Mouse (Mus musculus): Measurements from ENCODE around the gene Olfr1342. TPM values are rescaled to one million over a fixed set of nuclear protein-coding genes. Genes with fewer than 3 reads are reported as not detected.

Olfr1342 gene
- 0.09 and 0.23 TPM in 2 replicates for polyA plus RNA-seq (2015; fragmentation: Nextera tagmentation; extraction: Ambion mirVana)

DNA sequence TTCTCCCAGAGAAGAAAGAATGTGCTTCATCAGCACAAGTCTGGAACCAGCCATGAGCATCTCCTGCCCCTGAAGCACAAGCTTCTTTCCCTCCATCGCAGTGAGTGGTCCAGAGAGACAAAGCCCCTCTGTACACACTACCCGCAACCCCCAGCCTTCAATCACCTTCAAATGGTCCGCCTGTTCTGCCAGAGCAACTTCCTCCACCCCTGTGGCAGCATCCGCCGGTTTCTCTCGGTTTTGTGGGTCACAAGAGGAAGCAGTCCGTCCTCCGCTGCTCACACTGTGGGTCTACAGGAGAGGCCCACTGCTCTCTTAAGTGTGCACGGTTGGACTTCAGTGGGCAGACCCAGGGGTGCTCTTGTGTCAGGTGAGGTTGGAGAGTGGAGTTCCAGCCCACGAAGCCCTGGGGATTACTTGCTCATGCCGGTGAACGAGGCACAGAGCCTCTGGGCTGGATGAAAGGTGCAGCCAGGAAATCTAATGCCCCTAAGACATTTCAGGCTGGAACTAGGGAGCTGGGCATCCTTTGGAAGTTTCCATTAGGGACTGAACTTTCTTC is at the start of gene Olfr1342:
Olfr1342 (minus strand) TSS at position 345 of the 562 bp plus-strand sequence.
- H3K4me2 ChIP-seq = peak within 1 kb of the TSS; percentile 25
- no peaks in the 10 kb centered on the region for H3K9me3 ChIP-seq (replicated peaks)
- no peaks in the 10 kb centered on the region for H3K36me3 ChIP-seq
- H3K9ac ChIP-seq = no peak within 1 kb of the TSS
- 0 out of 2 replicates have a peak, but pooled peaks cover 6% of the 10 kb centered on the region for H3K4me1 ChIP-seq
- no peak within 1 kb of the TSS for H3K4me3 ChIP-seq (replicated peaks)
- ATAC-seq (replicated peaks; ENCODE audit: low FRiP score) = peak; percentile 29; the same call in 1 of the 2 replicates
- 44% methylated on average over 12 of the region's 12 CpGs for WGBS
- H3K27ac ChIP-seq = peak within 1 kb of the TSS; percentile 59; the same call in 1 of the 2 replicates
- no peaks in the 10 kb centered on the region for H3K27me3 ChIP-seq

DNA sequence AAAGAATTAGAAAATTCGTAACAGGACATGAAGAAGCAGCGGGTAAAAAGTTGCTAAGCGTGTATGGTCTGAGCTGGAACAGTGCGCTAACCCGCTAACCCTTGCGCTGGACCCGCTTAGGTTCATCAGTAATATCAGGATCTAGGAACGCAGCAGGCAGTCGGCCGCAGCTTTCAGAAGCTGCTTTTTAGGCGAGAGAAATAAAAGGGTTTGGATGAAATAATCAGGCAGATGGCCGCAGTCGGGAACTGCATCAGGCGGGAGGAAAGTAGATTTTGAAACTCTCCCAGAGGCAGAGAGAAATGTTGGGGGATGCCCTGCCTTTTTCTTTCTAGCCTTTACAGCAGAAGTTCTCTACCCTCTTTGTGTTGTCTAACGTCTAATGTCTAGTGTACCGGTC is 49.3 kb upstream of the Olfr1342 start:
- ATAC-seq (replicated peaks; ENCODE audit: low FRiP score) = no peak
- peaks cover 8% of the 10 kb centered on the region; the same call in 1 of the 2 replicates for H3K9me3 ChIP-seq (replicated peaks)
- WGBS = 8% methylated on average over 16 of the region's 16 CpGs
- H3K9ac ChIP-seq = no peak overlapping the region
- H3K36me3 ChIP-seq = no peaks in the 10 kb centered on the region
- H3K27ac ChIP-seq = no peak overlapping the region
- H3K27me3 ChIP-seq = peaks cover 29% of the 10 kb centered on the region
- no peak overlapping the region for H3K4me2 ChIP-seq
- H3K4me3 ChIP-seq (replicated peaks) = no peak overlapping the region
- H3K4me1 ChIP-seq = no peaks in the 10 kb centered on the region

DNA sequence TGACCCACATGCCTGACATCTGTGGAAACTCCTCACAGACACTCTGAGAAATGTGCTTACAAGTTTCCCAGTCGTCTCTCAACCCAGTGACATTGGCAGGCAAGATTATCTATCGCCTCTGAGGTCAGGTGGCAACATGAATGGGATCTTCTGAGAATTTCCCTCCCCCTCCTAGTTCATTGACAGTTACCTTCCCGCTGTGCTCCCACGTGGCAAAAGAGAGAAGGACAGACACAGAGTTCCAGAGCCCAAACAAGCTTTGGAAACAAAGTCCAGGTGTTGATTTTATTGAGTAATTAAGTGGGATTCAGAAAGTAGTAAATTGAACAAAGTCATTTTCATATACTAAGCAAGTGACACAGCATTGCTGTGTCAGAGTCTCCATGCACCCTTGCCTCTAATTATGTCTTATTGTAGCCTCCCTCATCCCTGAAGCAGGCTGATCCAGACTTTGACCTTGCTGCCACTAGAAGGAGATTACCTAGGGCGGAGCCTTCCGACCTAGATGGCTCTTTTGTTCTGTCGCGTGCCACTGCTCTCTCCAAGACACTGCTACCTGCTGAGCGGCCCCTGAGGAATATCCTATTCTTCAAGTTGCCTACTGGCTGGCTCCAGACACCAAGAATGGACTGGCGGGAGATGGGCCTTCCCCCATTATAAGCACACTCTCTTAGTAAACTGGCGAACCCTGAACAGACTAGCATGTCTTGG is 48.6 kb upstream of the Olfr1342 start:
- H3K4me2 ChIP-seq = no peak overlapping the region

DNA sequence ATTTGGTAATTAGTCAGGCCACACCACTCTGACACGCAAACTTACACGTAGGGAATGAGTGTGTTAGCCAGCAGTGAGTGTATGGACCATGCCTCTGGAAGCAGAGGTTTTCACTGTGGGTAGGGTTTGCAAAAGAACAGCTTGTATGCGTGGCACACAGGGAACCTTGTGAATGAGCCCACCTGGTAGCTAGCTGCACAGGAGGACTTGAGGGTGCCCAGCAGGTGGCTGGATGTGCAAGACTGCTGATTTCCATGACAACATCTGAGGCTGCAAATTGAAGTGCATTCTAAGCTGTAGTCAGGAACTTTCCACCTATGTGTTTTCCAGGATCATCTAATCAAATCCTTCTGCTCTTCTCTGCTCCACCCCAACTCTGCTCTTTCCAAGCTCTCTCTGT is 47.0 kb upstream of the Olfr1342 start:
- no peak for ATAC-seq (replicated peaks; ENCODE audit: low FRiP score)
- no peak overlapping the region for H3K4me2 ChIP-seq

More for the DNA sequence above, 48.6 kb upstream of the Olfr1342 start:
- 8% methylated on average over 11 of the region's 11 CpGs for WGBS
- Histone ChIP-seq H3K36me3 (no peaks in the 10 kb centered on the region), H3K27me3 (peaks cover 29% of the 10 kb centered on the region), H3K27ac (no peak overlapping the region), H3K9me3 (replicated peaks) (peaks cover 1% of the 10 kb centered on the region; the same call in 1 of the 2 replicates), H3K4me3 (replicated peaks) (no peak overlapping the region), H3K9ac (no peak overlapping the region), H3K4me1 (no peaks in the 10 kb centered on the region)
- no peak for ATAC-seq (replicated peaks; ENCODE audit: low FRiP score)

DNA sequence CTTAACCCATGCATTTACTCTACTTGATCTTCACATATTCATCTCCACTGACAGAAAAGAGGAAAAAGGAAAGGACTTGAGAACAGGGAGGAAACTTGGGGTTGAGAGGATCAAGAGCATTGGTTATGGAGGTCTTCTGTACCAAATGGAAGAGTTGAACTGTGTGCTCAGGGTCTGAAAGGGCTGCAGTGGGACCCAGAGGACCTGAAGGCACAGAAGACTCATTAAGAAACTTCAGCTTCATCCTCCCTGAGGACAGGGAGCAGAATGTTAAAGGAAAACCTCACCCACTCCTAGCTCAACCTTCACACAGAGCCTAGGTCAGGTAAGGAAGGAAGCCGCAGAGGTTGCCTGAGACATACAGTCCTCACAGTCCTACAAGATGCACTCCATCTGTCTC is 39.3 kb upstream of the Olfr1342 start, which contains the start of gene Olfr1339:
Olfr1339 (plus strand) TSS at position 301 of the 400 bp plus-strand sequence.
- Histone ChIP-seq H3K4me1 (no peaks in the 10 kb centered on the region), H3K27ac (no peak within 1 kb of the TSS), H3K9ac (no peak within 1 kb of the TSS), H3K4me3 (replicated peaks) (no peak within 1 kb of the TSS), H3K27me3 (no peaks in the 10 kb centered on the region), H3K9me3 (replicated peaks) (no peaks in the 10 kb centered on the region), H3K4me2 (no peak within 1 kb of the TSS), H3K36me3 (no peaks in the 10 kb centered on the region)
- ATAC-seq (replicated peaks; ENCODE audit: low FRiP score) = no peak
- 100% methylated on average over 1 of the region's 1 CpGs for WGBS

More for the DNA sequence above, 47.0 kb upstream of the Olfr1342 start:
- 69% methylated on average over 3 of the region's 3 CpGs for WGBS
- no peaks in the 10 kb centered on the region for H3K9me3 ChIP-seq (replicated peaks)
- H3K4me1 ChIP-seq = no peaks in the 10 kb centered on the region
- H3K4me3 ChIP-seq (replicated peaks) = no peak overlapping the region
- no peak overlapping the region for H3K27ac ChIP-seq
- H3K9ac ChIP-seq = no peak overlapping the region
- H3K27me3 ChIP-seq = peaks cover 29% of the 10 kb centered on the region
- H3K36me3 ChIP-seq = no peaks in the 10 kb centered on the region

DNA sequence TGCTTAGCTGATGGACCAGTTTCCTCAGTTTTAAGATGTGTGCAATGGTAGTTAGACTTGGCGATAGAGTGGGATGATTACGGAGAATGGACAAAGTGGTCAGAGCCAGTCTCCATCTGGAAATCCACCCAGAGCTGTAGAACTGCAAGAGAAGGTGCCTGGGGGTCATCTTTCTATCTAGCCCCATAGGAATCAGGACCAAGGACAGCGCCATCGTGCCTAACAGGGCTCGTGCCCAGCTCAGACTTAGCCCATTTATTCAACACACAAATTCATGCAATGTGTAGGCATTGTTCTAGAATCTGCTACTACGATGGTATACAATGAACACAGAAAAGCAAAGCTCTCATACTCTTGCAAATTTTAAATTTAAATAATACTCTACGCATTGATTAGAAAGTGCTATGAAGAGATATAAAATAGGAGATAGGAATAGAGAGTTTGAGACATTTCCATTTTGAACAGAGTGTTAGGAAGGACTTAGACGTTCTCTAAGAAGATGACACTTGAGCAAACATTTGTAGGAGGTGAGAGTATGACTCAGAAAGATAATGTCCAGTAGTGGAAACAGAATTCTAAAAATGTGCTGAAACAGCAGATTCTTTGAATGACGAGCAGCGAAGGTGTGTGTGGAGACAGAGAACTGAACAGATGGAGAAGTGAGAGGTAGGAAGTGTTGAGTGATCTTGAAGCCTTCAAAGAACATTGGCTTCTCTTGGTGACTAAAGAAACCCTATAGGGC is 29.4 kb upstream of the Olfr1342 start:
- Histone ChIP-seq H3K36me3 (no peaks in the 10 kb centered on the region), H3K4me3 (replicated peaks) (no peak overlapping the region), H3K27me3 (no peaks in the 10 kb centered on the region), H3K9ac (no peak overlapping the region), H3K27ac (no peak overlapping the region), H3K4me2 (no peak overlapping the region), H3K9me3 (replicated peaks) (no peaks in the 10 kb centered on the region), H3K4me1 (no peaks in the 10 kb centered on the region)
- WGBS = 55% methylated on average over 10 of the region's 10 CpGs
- no peak for ATAC-seq (replicated peaks; ENCODE audit: low FRiP score)

DNA sequence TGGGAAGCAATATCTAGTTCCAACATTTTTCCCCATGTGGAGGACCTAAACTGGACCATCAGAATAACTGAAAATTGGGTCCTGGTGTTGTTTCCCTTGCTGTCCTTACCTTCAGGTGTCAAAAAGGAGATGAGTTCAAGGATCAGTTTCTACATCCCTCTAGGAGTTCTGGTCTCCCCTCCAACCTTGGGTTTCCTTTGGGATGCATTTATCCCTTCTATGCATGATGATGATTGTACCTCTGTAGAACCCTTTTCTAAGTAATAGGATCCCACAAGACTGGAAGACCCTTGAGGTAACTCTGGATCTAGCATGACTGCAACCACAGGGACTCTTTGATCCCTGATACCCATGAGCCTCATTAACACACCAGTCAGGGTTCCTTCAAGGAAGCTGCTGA is 27.3 kb upstream of the Olfr1342 start, which contains the start of gene Olfr1340:
Olfr1340 (plus strand) TSS at position 301 of the 400 bp plus-strand sequence.
- no peaks in the 10 kb centered on the region for H3K4me1 ChIP-seq
- no peak within 1 kb of the TSS for H3K4me2 ChIP-seq
- no peak within 1 kb of the TSS for H3K9ac ChIP-seq
- H3K36me3 ChIP-seq = no peaks in the 10 kb centered on the region
- no peak for ATAC-seq (replicated peaks; ENCODE audit: low FRiP score)
- H3K4me3 ChIP-seq (replicated peaks) = no peak within 1 kb of the TSS
- no peaks in the 10 kb centered on the region for H3K9me3 ChIP-seq (replicated peaks)
- no peak within 1 kb of the TSS for H3K27ac ChIP-seq
- no peaks in the 10 kb centered on the region for H3K27me3 ChIP-seq

DNA sequence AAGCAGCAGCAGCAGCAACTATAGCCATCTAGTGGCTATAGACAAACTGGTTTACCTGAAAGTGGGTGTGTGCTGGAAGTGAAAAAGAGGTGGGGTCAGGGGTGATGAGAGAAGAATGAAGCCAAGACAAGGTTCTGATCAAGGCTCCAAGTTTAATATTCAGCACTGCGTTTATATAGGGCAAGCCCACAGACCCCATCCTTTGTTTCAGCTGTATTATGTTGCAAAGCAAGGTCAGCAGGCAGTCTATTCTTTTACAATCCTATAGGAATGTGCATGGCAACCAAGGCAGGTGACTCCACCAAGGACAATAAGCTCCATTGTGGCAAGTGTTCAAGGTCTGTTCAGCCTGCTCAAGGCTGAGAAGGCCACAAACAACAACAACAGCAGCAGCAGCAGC is 19.1 kb upstream of the Olfr1342 start:
- ATAC-seq (replicated peaks; ENCODE audit: low FRiP score) = no peak
- H3K27ac ChIP-seq = no peak overlapping the region
- WGBS = 52% methylated on average over 1 of the region's 1 CpGs

DNA sequence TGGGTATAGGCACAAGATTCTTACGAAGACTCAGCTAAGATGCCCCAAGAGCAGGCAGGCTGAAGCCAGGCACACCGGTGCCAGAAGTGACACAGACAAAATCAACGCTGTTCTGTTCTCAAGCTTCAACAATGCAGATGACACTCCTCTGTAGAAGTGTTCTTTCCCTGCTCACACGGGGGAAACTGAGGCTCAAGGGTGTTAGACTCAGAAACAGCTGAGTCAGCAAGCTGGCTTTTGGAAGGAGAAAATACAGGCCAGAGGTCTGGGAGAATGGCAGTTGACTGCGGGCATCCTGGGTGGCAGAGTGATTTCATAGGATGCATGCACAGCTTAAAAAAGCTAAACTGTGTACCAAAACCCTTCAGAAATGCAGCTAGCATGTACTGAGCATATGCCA is 15.5 kb upstream of the Olfr1342 start:
- no peaks in the 10 kb centered on the region for H3K4me1 ChIP-seq
- H3K4me3 ChIP-seq (replicated peaks) = no peak overlapping the region
- WGBS = 83% methylated on average over 5 of the region's 5 CpGs
- no peak overlapping the region for H3K9ac ChIP-seq
- ATAC-seq (replicated peaks; ENCODE audit: low FRiP score) = no peak
- no peaks in the 10 kb centered on the region for H3K36me3 ChIP-seq
- H3K4me2 ChIP-seq = no peak overlapping the region
- no peak overlapping the region for H3K27ac ChIP-seq
- H3K27me3 ChIP-seq = 0 out of 2 replicates have a peak, but pooled peaks cover 4% of the 10 kb centered on the region
- no peaks in the 10 kb centered on the region for H3K9me3 ChIP-seq (replicated peaks)

More for the DNA sequence above, 19.1 kb upstream of the Olfr1342 start:
- Histone ChIP-seq H3K9me3 (replicated peaks) (no peaks in the 10 kb centered on the region), H3K27me3 (no peaks in the 10 kb centered on the region), H3K4me3 (replicated peaks) (no peak overlapping the region), H3K36me3 (no peaks in the 10 kb centered on the region), H3K4me1 (no peaks in the 10 kb centered on the region), H3K9ac (no peak overlapping the region), H3K4me2 (no peak overlapping the region)

DNA sequence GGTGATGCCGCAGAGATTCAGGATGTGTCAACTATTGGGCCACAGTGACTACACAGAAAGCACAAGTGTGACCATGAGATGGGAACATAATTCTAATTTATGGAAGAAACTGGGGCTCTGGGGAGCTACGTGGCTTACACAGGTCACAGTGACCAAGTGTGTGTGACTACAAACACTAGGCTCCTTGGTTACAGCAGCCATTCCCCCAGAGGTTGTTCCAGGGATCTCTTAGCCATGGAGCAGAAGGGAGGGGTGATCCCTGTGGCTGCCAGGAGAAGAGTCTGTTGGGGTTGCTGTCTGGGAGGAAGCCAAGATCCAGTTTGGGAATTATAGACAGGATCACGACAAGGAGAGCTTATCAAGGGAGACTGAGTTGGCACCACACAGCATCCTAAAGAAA is 10.7 kb upstream of the Olfr1342 start, which contains the start of gene Olfr1341:
Olfr1341 (plus strand) TSS at position 301 of the 400 bp plus-strand sequence.
- 65% methylated on average over 3 of the region's 3 CpGs for WGBS

DNA sequence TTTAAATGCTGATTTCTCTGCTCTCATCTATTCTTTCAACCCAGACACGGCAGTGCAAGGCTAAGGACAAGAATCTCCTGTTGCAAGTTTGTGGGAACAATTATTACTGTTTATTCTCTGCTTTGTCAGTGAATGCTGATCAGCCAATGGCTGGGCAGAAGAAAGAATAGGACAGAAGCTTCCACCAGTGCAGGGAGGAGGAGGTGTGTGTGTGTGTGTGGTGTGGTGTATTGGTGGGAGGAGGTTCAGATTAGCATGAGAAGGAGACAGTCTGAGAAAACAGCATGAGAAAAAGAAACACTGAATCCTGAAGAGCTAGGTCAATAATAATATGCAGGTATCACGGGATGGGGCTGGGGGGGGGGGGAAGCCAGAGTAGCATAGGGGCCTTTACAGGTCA is 1.3 kb upstream of the Olfr1342 start:
- H3K9ac ChIP-seq = no peak overlapping the region
- no peak for ATAC-seq (replicated peaks; ENCODE audit: low FRiP score)
- no peak overlapping the region for H3K4me3 ChIP-seq (replicated peaks)
- no peaks in the 10 kb centered on the region for H3K9me3 ChIP-seq (replicated peaks)
- no peak overlapping the region for H3K27ac ChIP-seq
- H3K36me3 ChIP-seq = no peaks in the 10 kb centered on the region
- H3K4me1 ChIP-seq = 0 out of 2 replicates have a peak, but pooled peaks cover 6% of the 10 kb centered on the region
- 45% methylated on average over 2 of the region's 2 CpGs for WGBS
- no peaks in the 10 kb centered on the region for H3K27me3 ChIP-seq
- H3K4me2 ChIP-seq = no peak overlapping the region

More for the DNA sequence above, 10.7 kb upstream of the Olfr1342 start, which contains the start of gene Olfr1341:
- Histone ChIP-seq H3K27me3 (0 out of 2 replicates have a peak, but pooled peaks cover 4% of the 10 kb centered on the region), H3K4me2 (no peak within 1 kb of the TSS), H3K9me3 (replicated peaks) (no peaks in the 10 kb centered on the region), H3K4me1 (no peaks in the 10 kb centered on the region), H3K4me3 (replicated peaks) (no peak within 1 kb of the TSS), H3K9ac (no peak within 1 kb of the TSS), H3K27ac (no peak within 1 kb of the TSS), H3K36me3 (no peaks in the 10 kb centered on the region)
- no peak for ATAC-seq (replicated peaks; ENCODE audit: low FRiP score)

DNA sequence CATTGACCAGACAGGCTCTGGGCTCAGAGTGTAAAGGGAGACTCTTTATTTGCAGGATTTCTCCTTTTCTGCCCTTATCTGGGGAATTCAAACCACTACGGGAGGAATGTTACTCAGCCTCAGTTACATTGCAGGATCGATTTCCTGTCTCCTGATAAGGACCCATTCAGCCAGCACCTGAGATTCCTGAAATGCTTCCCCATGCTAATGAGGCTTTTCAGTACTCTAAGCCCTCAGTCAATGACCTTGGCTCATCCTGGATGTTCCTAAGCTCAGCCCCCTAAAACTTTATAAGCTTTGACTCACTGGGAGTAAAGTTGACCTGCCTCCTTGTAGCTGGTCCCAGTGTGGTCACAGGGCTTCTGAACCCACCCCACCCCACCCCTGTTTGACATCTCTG is 5.5 kb downstream of the Olfr1342 start:
- Histone ChIP-seq H3K4me2 (no peak overlapping the region), H3K27me3 (0 out of 2 replicates have a peak, but pooled peaks cover 2% of the 10 kb centered on the region), H3K27ac (no peak overlapping the region), H3K9ac (no peak overlapping the region), H3K4me3 (replicated peaks) (no peak overlapping the region), H3K9me3 (replicated peaks) (no peaks in the 10 kb centered on the region), H3K4me1 (no peaks in the 10 kb centered on the region), H3K36me3 (no peaks in the 10 kb centered on the region)
- no peak for ATAC-seq (replicated peaks; ENCODE audit: low FRiP score)
- WGBS = 61% methylated on average over 2 of the region's 2 CpGs

Data from kidney, embryonic 15.5 days (tissue).